8 mouse cellular contexts compared by ENCODE assay signal in the genomic region with DNA sequence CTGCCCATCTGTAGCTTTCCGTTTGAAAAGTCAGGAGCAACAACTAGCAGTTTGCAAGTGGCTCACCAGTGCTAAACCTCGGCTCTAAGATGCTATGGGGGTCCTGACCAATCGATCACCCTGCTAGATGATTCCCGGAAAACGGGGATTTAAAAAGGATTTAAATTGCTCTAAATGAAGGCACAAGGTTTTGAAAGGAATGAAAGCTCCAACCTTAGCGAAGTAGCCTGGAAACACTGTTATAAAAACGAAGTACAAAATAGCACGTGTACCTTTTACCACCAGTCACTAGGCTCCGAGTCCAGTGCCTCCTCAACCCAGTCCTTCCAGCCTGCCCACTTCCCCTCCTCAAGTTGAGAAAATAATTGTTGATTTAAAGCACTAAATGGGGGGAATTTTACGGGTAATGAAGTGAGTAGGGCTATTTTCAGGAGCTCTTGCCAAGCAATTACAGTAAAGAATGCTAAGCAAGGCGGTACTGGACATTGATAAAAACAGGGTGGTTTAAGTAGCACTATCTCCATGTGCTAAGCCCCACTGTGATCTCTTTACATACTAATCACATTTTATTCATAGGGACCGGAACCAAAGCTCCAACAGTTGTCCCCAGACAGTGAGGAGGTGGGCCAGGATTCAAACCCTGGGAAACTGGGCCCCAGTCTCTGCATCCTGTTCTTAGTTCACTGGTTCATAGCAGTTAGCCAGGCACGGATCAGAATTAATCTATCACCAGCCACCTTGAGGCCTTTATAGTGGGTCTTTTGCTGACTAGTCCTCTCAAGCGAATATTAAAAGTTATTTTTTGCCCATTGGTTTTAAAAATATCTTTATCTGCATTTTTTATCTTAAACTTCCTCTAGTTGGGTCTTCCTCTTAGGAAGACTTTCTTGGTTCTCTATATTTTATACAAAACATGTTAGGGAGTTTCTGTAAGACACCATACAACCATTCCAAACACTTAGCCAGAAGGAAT. TPM values are rescaled to one million over a fixed set of nuclear protein-coding genes. Genes with fewer than 3 reads are reported as not detected.
A peak's percentile ranks its signal among the peaks of the same experiment; 100 is the strongest.
DNase-seq lines count a peak whose midpoint lies in the region; ATAC-seq and TF ChIP-seq lines count a peak whose summit lies in the region.

No protein-coding gene starts in this region.

- H3K36me3 ChIP-seq in kidney, postnatal 0 days (ENCODE audit: insufficient read depth, low read length) = peaks cover 6% of the 10 kb centered on the region; the same call in 1 of the 2 replicates
- H3K36me3 ChIP-seq in hindbrain, embryonic 16.5 days (ENCODE audit: control insufficient read depth, insufficient read depth, low read length) = no peaks in the 10 kb centered on the region
- peaks cover 38% of the 10 kb centered on the region for H3K36me3 ChIP-seq in myocyte (ENCODE audit: control insufficient read depth, insufficient read depth)

- TF ChIP-seq CTCF in kidney, postnatal 0 days (IDR thresholded peaks at IDR 0.05; ENCODE audit: low read depth) = no peak
- no peak for TF ChIP-seq CTCF in cortical plate, adult 2 months (IDR thresholded peaks at IDR 0.05; ENCODE audit: extremely low read depth, insufficient read depth, low read length)

- H3K4me1 ChIP-seq in kidney, postnatal 0 days (replicated peaks; ENCODE audit: insufficient read depth, low read length) = peaks cover 50% of the 10 kb centered on the region
- H3K4me1 ChIP-seq in cortical plate, adult 2 months (ENCODE audit: control insufficient read depth, insufficient read depth, low read length) = peaks cover 3% of the 10 kb centered on the region; the same call in 1 of the 2 replicates
- peaks cover 37% of the 10 kb centered on the region for H3K4me1 ChIP-seq in hindbrain, embryonic 16.5 days (ENCODE audit: control insufficient read depth, insufficient read depth, low read depth, low read length)

- peaks cover 94% of the 10 kb centered on the region for H3K79me2 ChIP-seq in myocyte (ENCODE audit: control insufficient read depth, insufficient read depth)

- no peaks in the 10 kb centered on the region for H3K27me3 ChIP-seq in kidney, postnatal 0 days (ENCODE audit: insufficient read depth, low read length)
- H3K27me3 ChIP-seq in hindbrain, embryonic 16.5 days (replicated peaks; ENCODE audit: control insufficient read depth, insufficient read depth, low read length) = peaks cover 3% of the 10 kb centered on the region; the same call in 1 of the 2 replicates
- H3K27me3 ChIP-seq in myocyte (ENCODE audit: control insufficient read depth, insufficient read depth, insufficient read length) = no peaks in the 10 kb centered on the region

- 33% methylated on average over 14 of the region's 14 CpGs for WGBS in kidney, postnatal 0 days
- WGBS in hindbrain, embryonic 16.5 days = 49% methylated on average over 14 of the region's 14 CpGs

- no peak overlapping the region for H3ac ChIP-seq in myocyte (ENCODE audit: control insufficient read depth, insufficient read length)

- peak overlapping the region; percentile 47 for H3K27ac ChIP-seq in kidney, postnatal 0 days
- H3K27ac ChIP-seq in cortical plate, adult 2 months (ENCODE audit: insufficient read depth, low read length) = no peak overlapping the region
- H3K27ac ChIP-seq in hindbrain, embryonic 16.5 days (ENCODE audit: low read depth, low read length) = no peak overlapping the region

- H3K9ac ChIP-seq in kidney, postnatal 0 days (ENCODE audit: low read depth, low read length) = 0 out of 2 replicates have a peak overlapping the region, but pooled peaks have one; percentile 31
- peak overlapping the region; percentile 45; the same call in 1 of the 2 replicates for H3K9ac ChIP-seq in hindbrain, embryonic 16.5 days (ENCODE audit: low read depth, low read length)

- H3K4me2 ChIP-seq in kidney, postnatal 0 days (ENCODE audit: low read length) = peak overlapping the region; percentile 88
- H3K4me2 ChIP-seq in hindbrain, embryonic 16.5 days (ENCODE audit: low read length) = peak overlapping the region; percentile 71
- H3K4me2 ChIP-seq in myocyte (ENCODE audit: low read depth) = peak overlapping the region; percentile 85

- intact Hi-C loops in left cerebral cortex, postnatal 25 days (cut with DNase I) = loop anchor here (2.0 to 5.0 kb wide), 3 partner anchors 67 to 590 kb away; partner anchors contain the start of genes Aph1b, Gm10647 and Lactb

- no peak for TF ChIP-seq POLR2A in cortical plate, adult 2 months (IDR thresholded peaks at IDR 0.05; ENCODE audit: extremely low read depth, insufficient read depth, low read length)
- TF ChIP-seq POLR2A in myocyte (IDR thresholded peaks at IDR 0.05; ENCODE audit: insufficient read length, low read depth) = no peak

- peak overlapping the region; percentile 86 for H3K4me3 ChIP-seq in kidney, postnatal 0 days (replicated peaks; ENCODE audit: low read depth, low read length)
- peak overlapping the region; percentile 32 for H3K4me3 ChIP-seq in cortical plate, adult 2 months (ENCODE audit: insufficient read depth, low read length)
- H3K4me3 ChIP-seq in hindbrain, embryonic 16.5 days (ENCODE audit: low read length) = peak overlapping the region; percentile 67
- peak overlapping the region; percentile 99 for H3K4me3 ChIP-seq in myocyte

- no peak for ATAC-seq in kidney, postnatal 0 days (replicated peaks; ENCODE audit: low FRiP score, low read depth)
- no peak for ATAC-seq in hindbrain, embryonic 16.5 days

- peak; percentile 28 for DNase-seq in kidney, postnatal 0 days (ENCODE audit: low spot score)
- DNase-seq in kidney, postnatal 25 days = no peak
- DNase-seq in left cerebral cortex, postnatal 25 days (ENCODE audit: low spot score in 2 of 2) = no peak
- no peak for DNase-seq in adrenal gland, adult 8-10 months
- DNase-seq in right cerebral cortex, postnatal 36 days (ENCODE audit: low spot score in 2 of 2) = no peak

- H3K9me3 ChIP-seq in kidney, postnatal 0 days (replicated peaks; ENCODE audit: low read length) = no peaks in the 10 kb centered on the region
- H3K9me3 ChIP-seq in hindbrain, embryonic 16.5 days (ENCODE audit: control insufficient read depth, low read length) = no peaks in the 10 kb centered on the region

TF ChIP-seq in myocyte, 11 proteins besides CTCF, POLR2A, EP300 and RAD21:
- TF ChIP-seq MAX (IDR thresholded peaks at IDR 0.05; ENCODE audit: low read depth) (no peak), POLR2AphosphoS2 (IDR thresholded peaks at IDR 0.05; ENCODE audit: insufficient read length, low read depth) (peak; percentile 7), TCF3 (IDR thresholded peaks at IDR 0.05; ENCODE audit: insufficient read length, low read depth) (no peak), SRF (IDR thresholded peaks at IDR 0.05; ENCODE audit: control insufficient read depth, insufficient read length, low read depth) (no peak), MYOD1 (IDR thresholded peaks at IDR 0.05; ENCODE audit: control insufficient read depth in 1 of 3, insufficient read length in 2 of 3, low read depth in 2 of 3) (no peak), MYOG (IDR thresholded peaks at IDR 0.05; ENCODE audit: control insufficient read depth in 1 of 3, insufficient read depth in 1 of 3, insufficient read length in 2 of 3, low read depth in 2 of 3) (no peak)

RNA-seq across cellular contexts. Expression of gene Tpm1, which starts 7.1 kb away (rescaled TPM):
- 577 and 637 TPM in 2 replicates for polyA plus RNA-seq in kidney, postnatal 0 days (2015; fragmentation: Nextera tagmentation; extraction: Ambion mirVana)
- 234 and 242 TPM in 2 replicates for polyA plus RNA-seq in cortical plate, adult 2 months (2012; rRNA removed)
- polyA plus RNA-seq in hindbrain, embryonic 16.5 days (2015; fragmentation: Nextera tagmentation; extraction: Ambion mirVana) = 187 and 214 TPM in 2 replicates
- 1,921 TPM for polyA plus RNA-seq in myocyte (2012; fragmentation: generic; extraction: Trizol)
- total RNA-seq in left cerebral cortex, postnatal 25 days (2021) = 100 to 1,000 TPM; 228 to 236 TPM
- 100 to 1,000 TPM; 153 to 277 (median 212) TPM for total RNA-seq in adrenal gland, adult 8-10 months (2022)

Comparison
In these comparisons a context has a peak if more than half of its experiments do, and no peak if none do; other contexts are left out.
1. H3K4me3 ChIP-seq: peak in every context shown above with its lines; median percentile 99 in myocyte; 86 in kidney, postnatal 0 days; 67 in hindbrain, embryonic 16.5 days; 32 in cortical plate, adult 2 months.